Mouse (Mus musculus): ENCODE results near the gene Dnm2. TPM values are rescaled to one million over a fixed set of nuclear protein-coding genes. Genes with fewer than 3 reads are reported as not detected.

Dnm2 gene
- 374 and 422 TPM in 2 replicates for polyA plus RNA-seq (2012; rRNA removed)

DNA sequence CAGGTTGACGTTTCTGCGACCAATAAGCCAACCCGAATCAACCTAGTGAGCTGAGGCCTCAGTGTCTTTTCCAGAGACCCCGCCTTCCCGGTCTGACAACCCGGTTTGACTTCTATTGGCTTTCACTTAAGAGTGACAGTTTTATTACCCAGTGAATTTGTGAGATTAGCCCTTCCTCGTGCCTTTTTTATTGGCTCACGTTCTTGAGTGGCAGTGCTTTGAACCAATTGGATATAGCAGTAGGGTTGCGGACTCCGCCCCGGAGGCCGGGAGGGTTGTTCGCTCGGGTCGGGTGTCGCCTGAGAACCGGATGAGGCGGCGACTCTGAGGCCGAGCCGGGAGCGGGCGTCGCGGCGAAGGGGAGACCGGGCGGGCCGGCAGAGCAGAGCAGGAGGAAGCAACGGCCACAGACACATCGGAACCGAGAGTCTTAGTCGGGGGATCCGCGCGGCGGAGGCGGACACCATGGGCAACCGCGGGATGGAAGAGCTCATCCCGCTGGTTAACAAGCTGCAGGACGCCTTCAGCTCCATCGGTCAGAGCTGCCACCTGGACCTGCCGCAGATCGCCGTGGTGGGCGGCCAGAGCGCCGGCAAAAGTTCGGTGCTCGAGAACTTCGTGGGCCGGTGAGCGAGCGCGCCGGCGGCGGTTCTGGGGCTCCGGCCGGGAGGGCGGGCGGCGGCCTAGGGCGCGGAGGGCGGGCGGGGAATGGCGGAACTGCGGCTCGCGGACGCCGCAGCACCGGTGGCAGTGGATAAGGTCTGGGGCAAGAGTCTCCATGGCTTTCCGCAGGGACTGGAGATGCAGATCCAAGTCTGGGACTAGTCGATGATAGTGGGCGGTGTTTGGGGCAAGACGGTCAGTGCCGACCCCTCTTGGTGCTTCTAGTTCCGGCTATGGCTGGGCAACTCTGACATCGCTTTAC is at the start of gene Dnm2:
Gene Dnm2 (plus strand): TSS at position 278 of the 925 bp plus-strand sequence.
- Histone ChIP-seq H3K4me1 (replicated peaks; ENCODE audit: control insufficient read depth, insufficient read depth, low read length) (peaks cover 42% of the 10 kb centered on the region), H3K27me3 (ENCODE audit: control insufficient read depth, insufficient read depth, low read length) (no peaks in the 10 kb centered on the region), H3K36me3 (ENCODE audit: control insufficient read depth, insufficient read depth, low read length) (no peaks in the 10 kb centered on the region), H3K27ac (ENCODE audit: control insufficient read depth, insufficient read depth, low read length) (no peak within 1 kb of the TSS; the same call in none of the 2 replicates), H3K4me3 (ENCODE audit: control insufficient read depth, insufficient read depth, low read length) (peak within 1 kb of the TSS; percentile 72)
- DNase-seq: peak; percentile 98
- WGBS: under 1% methylated on average over 82 of the region's 82 CpGs
- peak; percentile 20; the same call in 1 of the 2 replicates for TF ChIP-seq CTCF (IDR thresholded peaks at IDR 0.05; ENCODE audit: borderline replicate concordance, control insufficient read depth, extremely low read depth, insufficient read depth, low read length, poor library complexity)
- TF ChIP-seq POLR2A (IDR thresholded peaks at IDR 0.05; ENCODE audit: control insufficient read depth, extremely low read depth, insufficient read depth, low read length, poor library complexity): peak; percentile 93

DNA sequence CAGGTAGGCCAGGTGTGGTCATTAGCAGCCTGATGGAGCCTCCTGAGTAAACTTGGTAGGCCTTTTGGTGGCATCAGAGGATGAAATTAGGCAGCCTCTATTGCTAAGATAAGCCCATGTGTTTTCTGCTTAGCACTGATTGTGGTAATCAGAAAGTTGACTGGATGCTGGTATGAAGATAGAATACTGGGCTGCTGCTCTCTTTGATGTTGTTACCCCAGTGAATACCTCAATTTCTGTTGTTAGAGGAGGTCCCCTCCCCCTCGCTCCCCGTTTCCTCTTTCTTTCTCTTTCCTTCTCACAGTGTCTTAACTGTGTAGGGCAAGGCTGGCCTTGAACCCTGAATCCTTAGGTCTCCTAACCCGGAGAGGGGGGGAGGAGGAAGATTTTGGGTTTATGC is 45.5 kb upstream of the Dnm2 start:
- Histone ChIP-seq H3K27me3 (ENCODE audit: control insufficient read depth, insufficient read depth, low read length) (no peaks in the 10 kb centered on the region), H3K36me3 (ENCODE audit: control insufficient read depth, insufficient read depth, low read length) (no peaks in the 10 kb centered on the region; the same call in 1 of the 2 replicates), H3K27ac (ENCODE audit: control insufficient read depth, insufficient read depth, low read length) (0 out of 2 replicates have a peak overlapping the region, but pooled peaks have one; percentile 4), H3K4me3 (ENCODE audit: control insufficient read depth, insufficient read depth, low read length) (no peak overlapping the region), H3K4me1 (replicated peaks; ENCODE audit: control insufficient read depth, insufficient read depth, low read length) (peaks cover 6% of the 10 kb centered on the region)
- DNase-seq: peak; percentile 45
- TF ChIP-seq POLR2A (IDR thresholded peaks at IDR 0.05; ENCODE audit: control insufficient read depth, extremely low read depth, insufficient read depth, low read length, poor library complexity): no peak
- no peak for TF ChIP-seq CTCF (IDR thresholded peaks at IDR 0.05; ENCODE audit: borderline replicate concordance, control insufficient read depth, extremely low read depth, insufficient read depth, low read length, poor library complexity)
- WGBS: 23% methylated on average over 3 of the region's 3 CpGs

DNA sequence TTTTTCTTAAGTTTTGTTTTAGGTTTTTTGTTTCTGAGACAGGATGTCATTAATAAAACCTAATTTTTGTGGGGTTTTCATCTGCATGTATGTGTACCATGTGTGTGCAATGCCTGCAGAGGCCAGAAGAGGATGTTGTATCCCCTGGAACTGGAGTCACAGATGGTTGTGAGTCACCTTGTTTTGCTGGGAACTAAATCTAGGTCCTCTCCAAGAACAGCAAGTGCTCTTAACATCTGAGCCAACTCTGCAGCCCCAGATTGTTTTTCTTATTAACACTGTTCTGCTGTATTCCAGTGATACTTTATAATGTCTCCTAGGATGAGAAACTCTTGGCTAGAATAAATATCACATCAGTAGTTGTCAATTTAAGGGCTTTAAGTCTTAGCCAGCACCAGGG is 43.8 kb upstream of the Dnm2 start:
- Histone ChIP-seq H3K27me3 (ENCODE audit: control insufficient read depth, insufficient read depth, low read length) (no peaks in the 10 kb centered on the region), H3K4me1 (replicated peaks; ENCODE audit: control insufficient read depth, insufficient read depth, low read length) (peaks cover 8% of the 10 kb centered on the region), H3K4me3 (ENCODE audit: control insufficient read depth, insufficient read depth, low read length) (no peak overlapping the region), H3K27ac (ENCODE audit: control insufficient read depth, insufficient read depth, low read length) (no peak overlapping the region), H3K36me3 (ENCODE audit: control insufficient read depth, insufficient read depth, low read length) (no peaks in the 10 kb centered on the region; the same call in 1 of the 2 replicates)
- DNase-seq: no peak
- no peak for TF ChIP-seq POLR2A (IDR thresholded peaks at IDR 0.05; ENCODE audit: control insufficient read depth, extremely low read depth, insufficient read depth, low read length, poor library complexity)
- no peak for TF ChIP-seq CTCF (IDR thresholded peaks at IDR 0.05; ENCODE audit: borderline replicate concordance, control insufficient read depth, extremely low read depth, insufficient read depth, low read length, poor library complexity)

DNA sequence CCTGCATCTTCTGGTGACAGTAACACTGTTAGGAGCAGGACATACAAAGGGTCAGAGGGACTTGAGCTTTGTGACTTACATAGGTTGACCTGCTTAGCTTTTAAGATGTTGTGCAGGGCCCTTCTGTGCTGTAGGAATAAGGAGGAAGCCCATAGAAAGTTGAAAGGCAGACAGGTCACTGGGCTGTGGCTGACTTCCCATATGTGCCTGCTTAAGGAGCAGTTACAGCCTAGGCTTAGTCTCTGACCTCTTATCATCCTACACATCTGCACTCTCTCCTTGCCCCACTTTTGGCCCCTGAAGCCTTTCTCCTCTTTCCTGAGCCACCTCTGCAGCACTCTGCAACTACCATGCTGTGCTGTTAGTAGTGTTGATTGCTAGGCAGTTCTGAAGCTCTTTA is 40.7 kb upstream of the Dnm2 start:
- no peak for DNase-seq
- Histone ChIP-seq H3K36me3 (ENCODE audit: control insufficient read depth, insufficient read depth, low read length) (peaks cover 11% of the 10 kb centered on the region), H3K4me1 (replicated peaks; ENCODE audit: control insufficient read depth, insufficient read depth, low read length) (peaks cover 8% of the 10 kb centered on the region), H3K27me3 (ENCODE audit: control insufficient read depth, insufficient read depth, low read length) (no peaks in the 10 kb centered on the region), H3K4me3 (ENCODE audit: control insufficient read depth, insufficient read depth, low read length) (no peak overlapping the region), H3K27ac (ENCODE audit: control insufficient read depth, insufficient read depth, low read length) (no peak overlapping the region)
- no peak for TF ChIP-seq CTCF (IDR thresholded peaks at IDR 0.05; ENCODE audit: borderline replicate concordance, control insufficient read depth, extremely low read depth, insufficient read depth, low read length, poor library complexity)
- no peak for TF ChIP-seq POLR2A (IDR thresholded peaks at IDR 0.05; ENCODE audit: control insufficient read depth, extremely low read depth, insufficient read depth, low read length, poor library complexity)

DNA sequence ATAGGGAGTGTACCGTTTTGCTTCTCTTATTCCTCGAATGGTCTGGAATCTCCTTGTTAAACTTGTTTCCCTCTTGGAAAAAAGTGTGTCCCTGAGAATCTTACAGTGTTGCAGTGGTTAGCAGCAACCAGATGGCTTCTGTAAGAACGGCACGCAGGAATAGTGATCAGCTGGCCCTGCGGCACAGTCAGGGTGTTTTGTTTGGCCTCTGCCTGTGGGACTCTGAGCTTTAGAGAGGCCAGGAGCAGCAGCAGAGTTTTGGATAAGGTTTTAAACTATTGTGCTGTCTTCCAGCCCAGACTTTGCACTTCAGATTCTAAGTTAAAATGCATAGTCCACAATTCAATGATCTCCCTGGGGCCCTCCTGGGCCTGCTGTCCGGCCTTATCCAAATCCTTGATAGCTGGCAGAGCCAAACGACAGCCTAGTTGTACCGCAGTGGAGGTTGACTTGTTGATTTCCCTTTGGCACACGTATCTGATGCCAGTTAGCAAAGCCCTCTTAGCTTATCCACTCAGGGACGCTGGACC is 32.0 kb upstream of the Dnm2 start:
- no peaks in the 10 kb centered on the region for H3K27me3 ChIP-seq (ENCODE audit: control insufficient read depth, insufficient read depth, low read length)
- H3K4me3 ChIP-seq (ENCODE audit: control insufficient read depth, insufficient read depth, low read length): no peak overlapping the region
- no peak for DNase-seq
- WGBS: 98% methylated on average over 10 of the region's 10 CpGs
- TF ChIP-seq POLR2A (IDR thresholded peaks at IDR 0.05; ENCODE audit: control insufficient read depth, extremely low read depth, insufficient read depth, low read length, poor library complexity) (no peak), CTCF (IDR thresholded peaks at IDR 0.05; ENCODE audit: borderline replicate concordance, control insufficient read depth, extremely low read depth, insufficient read depth, low read length, poor library complexity) (no peak)
- no peaks in the 10 kb centered on the region for H3K4me1 ChIP-seq (replicated peaks; ENCODE audit: control insufficient read depth, insufficient read depth, low read length)
- H3K27ac ChIP-seq (ENCODE audit: control insufficient read depth, insufficient read depth, low read length): no peak overlapping the region
- H3K36me3 ChIP-seq (ENCODE audit: control insufficient read depth, insufficient read depth, low read length): peaks cover 92% of the 10 kb centered on the region

DNA sequence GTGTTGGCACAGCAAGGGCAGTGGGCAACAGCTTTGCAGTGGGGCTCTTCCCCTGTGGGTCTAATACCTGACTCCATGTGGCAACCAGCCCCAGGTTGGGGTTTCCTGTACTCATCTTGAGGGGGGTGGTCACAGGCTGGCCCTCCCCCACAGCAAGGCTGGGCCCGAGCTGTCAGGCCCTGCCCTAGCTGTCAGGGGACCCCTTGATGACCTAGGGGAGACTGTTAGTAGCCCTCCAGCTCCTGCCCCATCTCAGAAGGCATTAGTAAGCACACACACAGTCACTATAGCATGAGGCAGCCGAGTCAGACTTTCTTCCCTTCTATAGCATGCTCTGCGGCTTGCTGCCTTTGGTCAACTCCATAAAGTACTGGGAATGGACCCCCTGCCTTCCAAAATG is 29.0 kb upstream of the Dnm2 start:
- no peak overlapping the region for H3K4me3 ChIP-seq (ENCODE audit: control insufficient read depth, insufficient read depth, low read length)
- H3K4me1 ChIP-seq (replicated peaks; ENCODE audit: control insufficient read depth, insufficient read depth, low read length): no peaks in the 10 kb centered on the region
- no peak overlapping the region for H3K27ac ChIP-seq (ENCODE audit: control insufficient read depth, insufficient read depth, low read length)
- TF ChIP-seq CTCF (IDR thresholded peaks at IDR 0.05; ENCODE audit: borderline replicate concordance, control insufficient read depth, extremely low read depth, insufficient read depth, low read length, poor library complexity): no peak
- no peak for TF ChIP-seq POLR2A (IDR thresholded peaks at IDR 0.05; ENCODE audit: control insufficient read depth, extremely low read depth, insufficient read depth, low read length, poor library complexity)
- H3K27me3 ChIP-seq (ENCODE audit: control insufficient read depth, insufficient read depth, low read length): no peaks in the 10 kb centered on the region
- DNase-seq: no peak
- H3K36me3 ChIP-seq (ENCODE audit: control insufficient read depth, insufficient read depth, low read length): peaks cover 98% of the 10 kb centered on the region
- WGBS: 98% methylated on average over 3 of the region's 3 CpGs
